ENCODE assay signal across 14 mouse cellular contexts in the genomic region with DNA sequence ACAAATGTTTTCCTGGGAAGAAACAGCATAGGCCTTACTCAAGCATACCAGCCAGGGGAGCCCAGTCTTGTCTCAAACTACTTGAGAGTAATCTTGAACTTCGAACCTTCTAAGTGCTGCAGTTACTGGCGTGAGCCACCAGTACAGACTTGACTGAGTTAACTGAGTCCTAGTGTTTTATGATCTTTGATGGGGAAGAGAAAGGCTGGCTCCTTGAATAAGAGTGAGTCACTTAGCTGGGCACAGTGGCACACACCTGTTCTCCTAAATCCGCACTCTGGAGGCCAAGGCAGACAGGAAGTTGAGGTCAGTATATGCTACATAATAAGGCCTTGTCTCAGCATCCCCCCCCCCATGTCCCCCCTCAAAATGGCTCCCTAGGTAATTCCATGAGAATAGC.
"Had no signal": no experiment of that assay in that cellular context is flagged by ENCODE, and none has a peak within 500 bp of the region (broad histone marks: within the 10 kb centered on the region; RNA-seq: fewer than 3 reads in every experiment).

No protein-coding gene starts in this region.

- H3K27ac ChIP-seq: kidney, embryonic 15.5 days; liver, embryonic 15.5 days; macrophage; midbrain, embryonic 15.5 days; neural tube, embryonic 13.5 days had no signal

- H3K9me3 ChIP-seq: kidney, embryonic 15.5 days; liver, embryonic 15.5 days; megakaryocyte, embryonic 14.5 days; midbrain, embryonic 15.5 days; neural tube, embryonic 13.5 days had no signal

- H3K27me3 ChIP-seq: kidney, embryonic 15.5 days; liver, embryonic 15.5 days; megakaryocyte, embryonic 14.5 days; midbrain, embryonic 15.5 days; neural tube, embryonic 13.5 days had no signal

- H3K4me3 ChIP-seq: kidney, embryonic 15.5 days; liver, embryonic 15.5 days; megakaryocyte, embryonic 14.5 days; midbrain, embryonic 15.5 days; neural tube, embryonic 13.5 days had no signal

- DNase-seq: kidney, adult 18-20 months; kidney, postnatal 25 days; left cerebral cortex, postnatal 4 days; lung, embryonic 14.5 days; lung, postnatal 14 days; right cerebral cortex, postnatal 14 days had no signal

- H3K4me2 ChIP-seq: kidney, embryonic 15.5 days; liver, embryonic 11.5 days; liver, embryonic 15.5 days; lung, embryonic 14.5 days; midbrain, embryonic 11.5 days; midbrain, embryonic 15.5 days; neural tube, embryonic 13.5 days had no signal

- H3K9ac ChIP-seq: kidney, embryonic 15.5 days; liver, embryonic 15.5 days; lung, embryonic 14.5 days; midbrain, embryonic 15.5 days; neural tube, embryonic 13.5 days had no signal

- ATAC-seq: midbrain, embryonic 15.5 days had no signal
